Mouse (Mus musculus) cortical plate, adult 2 months (tissue): Measurements from ENCODE around the gene Cryba4.

Experiments
- CTCF ChIP-seq: fragments of 200-500 bp; IDR thresholded peaks from 2 replicates; pipeline ENCODE4 v1.5.1; 2011; ENCODE audit warnings: mild to moderate bottlenecking, control low read depth, low read length; ENCODE audit not compliant: insufficient read depth; ENCODE audit errors: extremely low read depth
- POLR2A ChIP-seq: fragments of 200-500 bp; IDR thresholded peaks from 2 replicates; pipeline ENCODE4 v1.6.1; 2011; ENCODE audit warnings: mild to moderate bottlenecking, low read length, control low read depth; ENCODE audit not compliant: insufficient read depth; ENCODE audit errors: extremely low read depth

GRCm38 (mm10) chr5:112287652-112288051 lies 35.3 kb upstream of the Cryba4 start:
- TF ChIP-seq CTCF (no peak), POLR2A (no peak)
